Mouse (Mus musculus): ENCODE measurements at regions not wholly inside any gene's neighbourhood (a gene's known extent, or its start where the extent isn't known, plus 50 kb on each side); places are given as distances from the start of the nearest gene placed in this dataset.

- no peak for DNase-seq (ENCODE audit: low spot score in 2 of 2)
Measured at GRCm38 (mm10) chr8:4934551-4934950, 155.2 kb upstream of the Shcbp1 start.

- no peak for DNase-seq (ENCODE audit: low spot score in 2 of 2)
Measured at GRCm38 (mm10) chr8:4934035-4934434, 154.7 kb upstream of the Shcbp1 start.

GRCm38 (mm10) chr8:4916447-4916846 lies 137.1 kb upstream of the Shcbp1 start:
- peak in 1 of 2 experiments; percentile 16 for DNase-seq (ENCODE audit: low spot score in 2 of 2)

- no peak for DNase-seq (ENCODE audit: low spot score in 2 of 2)
Measured at GRCm38 (mm10) chr8:4895046-4895445, 115.7 kb upstream of the Shcbp1 start.

GRCm38 (mm10) chr8:4868761-4869160 lies 89.4 kb upstream of the Shcbp1 start:
- peak; percentile 4 to 59 for DNase-seq (ENCODE audit: low spot score in 2 of 2)

- no peak for DNase-seq (ENCODE audit: low spot score in 2 of 2)
Measured at GRCm38 (mm10) chr8:4839087-4839486, 59.7 kb upstream of the Shcbp1 start.

DNA sequence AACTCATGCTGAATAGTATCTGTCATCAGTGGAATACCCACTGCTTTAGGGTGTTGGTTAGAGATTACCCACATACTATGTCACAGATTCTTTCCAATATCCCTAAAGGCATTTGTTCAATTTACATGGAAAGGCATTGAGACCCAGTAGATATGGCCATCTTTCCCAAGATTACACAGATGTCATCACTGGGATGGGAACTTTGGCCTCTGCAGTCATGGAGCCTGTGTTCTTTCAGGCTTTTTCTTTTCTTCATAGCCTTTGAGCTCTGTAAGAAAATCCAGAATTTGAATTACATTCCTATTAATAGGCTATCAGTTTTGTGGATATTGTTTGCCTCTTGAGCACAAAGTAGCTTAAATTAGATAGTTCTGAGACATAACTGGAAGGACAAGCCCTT lies 59.2 kb upstream of the Shcbp1 start:
- no peak for DNase-seq (ENCODE audit: low spot score in 2 of 2)

- no peak for DNase-seq (ENCODE audit: low spot score in 2 of 2)
Measured at GRCm38 (mm10) chr8:4837719-4838118, 58.4 kb upstream of the Shcbp1 start.

DNA sequence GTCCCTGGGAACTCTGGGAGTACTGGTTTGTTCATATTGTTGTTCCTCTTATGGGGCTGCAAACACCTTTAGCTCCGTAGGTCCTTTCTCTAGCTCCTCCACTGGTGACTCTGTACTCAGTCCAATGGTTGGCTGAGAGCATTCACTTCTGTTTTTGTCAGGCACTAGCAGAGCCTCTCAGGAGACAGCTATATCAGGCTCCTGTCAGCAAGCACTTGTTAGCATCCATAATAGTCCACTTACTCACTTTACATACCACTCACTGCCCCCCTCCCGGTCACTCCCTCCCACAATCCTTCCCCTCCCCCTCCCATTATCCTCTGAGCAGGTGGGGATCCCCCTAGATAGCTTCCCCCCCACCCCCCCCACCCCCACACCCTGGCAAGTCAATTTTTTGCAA lies 57.3 kb upstream of the Shcbp1 start:
- DNase-seq (ENCODE audit: low spot score in 2 of 2): no peak
